Mouse (Mus musculus): ENCODE measurements around the gene Glis1.

The Glis1 gene

DNA sequence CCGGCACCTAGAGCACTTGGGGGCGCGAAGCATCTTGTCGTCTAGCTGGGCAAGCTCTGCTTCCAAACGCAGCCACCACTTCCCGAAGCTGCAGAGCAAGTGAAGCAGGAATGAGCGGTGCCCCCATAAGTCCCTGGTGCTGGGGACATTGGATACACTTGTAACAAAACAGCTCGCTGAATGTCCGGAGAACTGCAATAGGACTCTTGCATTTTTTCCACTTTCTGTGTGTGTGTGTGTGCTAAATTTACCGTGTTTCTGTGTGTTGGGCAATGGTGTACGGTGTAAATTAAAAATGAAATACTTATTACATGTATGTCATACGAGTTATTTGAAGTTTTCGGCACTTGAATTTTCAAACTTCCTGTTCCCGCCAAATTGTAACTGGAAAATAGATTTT is 249.7 kb downstream of the Glis1 start, which contains the start of gene Dmrtb1:
Gene Dmrtb1 (minus strand): TSS at position 101 of the 400 bp plus-strand sequence.
- DNase-seq (ENCODE audit: low spot score in 2 of 2): no peak
